In the genomic region with DNA sequence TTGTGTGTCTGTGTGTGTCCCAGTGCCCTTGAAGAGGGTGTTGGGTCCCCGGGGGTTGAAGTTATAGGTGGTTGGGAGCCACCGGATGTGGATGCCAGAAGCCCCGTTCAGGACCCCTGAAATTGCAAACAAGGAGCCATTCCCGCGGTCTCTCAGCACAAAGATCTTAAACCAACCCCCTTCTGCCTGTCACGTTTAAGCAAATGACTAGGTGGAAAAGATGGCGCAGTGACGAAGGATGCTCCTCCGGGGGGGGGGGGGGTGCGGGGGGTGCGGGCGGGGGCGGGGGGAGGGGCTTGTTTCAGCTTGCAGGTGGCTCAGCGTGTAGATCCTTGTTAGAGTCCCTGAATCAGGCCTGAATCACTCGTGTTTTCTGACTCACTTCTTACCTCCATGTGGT, we compare ENCODE assay signal across 8 mouse cellular contexts. TPM values are rescaled to one million over a fixed set of nuclear protein-coding genes. Genes with fewer than 3 reads are reported as not detected.
DNase-seq lines count a peak whose midpoint lies in the region; ATAC-seq and TF ChIP-seq lines count a peak whose summit lies in the region.
"Had no signal": no experiment of that assay in that cellular context is flagged by ENCODE, and none has a peak within 500 bp of the region (broad histone marks: within the 10 kb centered on the region; RNA-seq: fewer than 3 reads in every experiment).

No protein-coding gene starts in this region.

- H3K4me3 ChIP-seq in ES-Bruce4 (ENCODE audit: low read depth, low read length): no peak overlapping the region
- peak overlapping the region; percentile 21 for H3K4me3 ChIP-seq in hindbrain, embryonic 16.5 days (ENCODE audit: low read length)
- peak overlapping the region; percentile 21 for H3K4me3 ChIP-seq in midbrain, embryonic 16.5 days (ENCODE audit: low read depth, low read length)
- H3K4me3 ChIP-seq: layer of hippocampus, adult 2 months had no signal

- no peaks in the 10 kb centered on the region for H3K9me3 ChIP-seq in ES-Bruce4 (replicated peaks; ENCODE audit: control insufficient read depth, insufficient read depth, low read length, poor library complexity, severe bottlenecking)
- H3K9me3 ChIP-seq in hindbrain, embryonic 16.5 days (ENCODE audit: control insufficient read depth, low read length): no peaks in the 10 kb centered on the region
- H3K9me3 ChIP-seq in midbrain, embryonic 16.5 days (replicated peaks; ENCODE audit: control insufficient read depth, low read length, poor library complexity, severe bottlenecking): no peaks in the 10 kb centered on the region

- TF ChIP-seq POLR2A in ES-Bruce4 (IDR thresholded peaks at IDR 0.05; ENCODE audit: insufficient read depth, low read length): no peak

- peak overlapping the region; percentile 18; the same call in 1 of the 2 replicates for H3K9ac ChIP-seq in ES-Bruce4 (ENCODE audit: low read depth, poor library complexity, severe bottlenecking)
- H3K9ac ChIP-seq in hindbrain, embryonic 16.5 days (ENCODE audit: low read depth, low read length): peak overlapping the region; percentile 31
- peak overlapping the region; percentile 16; the same call in 1 of the 2 replicates for H3K9ac ChIP-seq in midbrain, embryonic 16.5 days (ENCODE audit: low read depth, low read length)

- no peak for DNase-seq in gastrocnemius, postnatal 36 days
- DNase-seq in cerebellum, postnatal 14 days: no peak
- DNase-seq in layer of hippocampus, adult 18-20 months (ENCODE audit: low spot score in 2 of 2): no peak

- 0 out of 2 replicates have a peak overlapping the region, but pooled peaks have one; percentile 20 for H3K27ac ChIP-seq in ES-Bruce4 (ENCODE audit: insufficient read depth, low read length)
- no peak overlapping the region for H3K27ac ChIP-seq in hindbrain, embryonic 16.5 days (ENCODE audit: low read depth, low read length)
- no peak overlapping the region for H3K27ac ChIP-seq in midbrain, embryonic 16.5 days (ENCODE audit: low read length)
- H3K27ac ChIP-seq: layer of hippocampus, adult 2 months had no signal

- peak overlapping the region; percentile 49 for H3K4me2 ChIP-seq in hindbrain, embryonic 16.5 days (ENCODE audit: low read length)
- peak overlapping the region; percentile 38 for H3K4me2 ChIP-seq in midbrain, embryonic 16.5 days (ENCODE audit: low read length)

- TF ChIP-seq EP300 in ES-Bruce4 (IDR thresholded peaks at IDR 0.05; ENCODE audit: insufficient read depth, low read depth, low read length): no peak

- intact Hi-C loops in gastrocnemius, postnatal 36 days (cut with DNase I): no loop called here

- H3K36me3 ChIP-seq in ES-Bruce4 (ENCODE audit: control insufficient read depth, insufficient read depth, low read length, poor library complexity, severe bottlenecking): no peaks in the 10 kb centered on the region
- H3K36me3 ChIP-seq in hindbrain, embryonic 16.5 days (ENCODE audit: control insufficient read depth, insufficient read depth, low read length): no peaks in the 10 kb centered on the region
- H3K36me3 ChIP-seq in midbrain, embryonic 16.5 days (ENCODE audit: control insufficient read depth, insufficient read depth, low read length): no peaks in the 10 kb centered on the region

- 12% methylated on average over 12 of the region's 15 CpGs for WGBS in hindbrain, embryonic 16.5 days
- 12% methylated on average over 9 of the region's 15 CpGs for WGBS in midbrain, embryonic 16.5 days

- peak; percentile 40 for ATAC-seq in activated CD4-positive, CD25-positive, alpha-beta regulatory T cell, adult 4 months
- ATAC-seq in hindbrain, embryonic 16.5 days: no peak
- ATAC-seq in midbrain, embryonic 16.5 days: no peak

- H3K27me3 ChIP-seq in ES-Bruce4 (ENCODE audit: control insufficient read depth, insufficient read depth, low read length, poor library complexity, severe bottlenecking): no peaks in the 10 kb centered on the region
- no peaks in the 10 kb centered on the region for H3K27me3 ChIP-seq in hindbrain, embryonic 16.5 days (replicated peaks; ENCODE audit: control insufficient read depth, insufficient read depth, low read length)
- H3K27me3 ChIP-seq in midbrain, embryonic 16.5 days (ENCODE audit: control insufficient read depth, insufficient read depth, low read depth, low read length): no peaks in the 10 kb centered on the region

- TF ChIP-seq CTCF in ES-Bruce4 (IDR thresholded peaks at IDR 0.05; ENCODE audit: low read depth, low read length): no peak

- H3K4me1 ChIP-seq in ES-Bruce4 (ENCODE audit: control insufficient read depth, insufficient read depth, low read length): no peaks in the 10 kb centered on the region
- H3K4me1 ChIP-seq in hindbrain, embryonic 16.5 days (ENCODE audit: control insufficient read depth, insufficient read depth, low read depth, low read length): no peaks in the 10 kb centered on the region; the same call in 1 of the 2 replicates
- peaks cover 2% of the 10 kb centered on the region; the same call in 1 of the 2 replicates for H3K4me1 ChIP-seq in midbrain, embryonic 16.5 days (ENCODE audit: control insufficient read depth, insufficient read depth, low read length)

RNA-seq across cellular contexts. Expression of a gene that starts 17.9 kb away (rescaled TPM):
- 29.2 and 32.6 TPM in 2 replicates for polyA plus RNA-seq in ES-Bruce4 (2011; ENCODE audit: insufficient read depth, insufficient read length, low read depth, missing spikeins)
- polyA plus RNA-seq in activated CD4-positive, CD25-positive, alpha-beta regulatory T cell, adult 4 months (2017; shearing (Covaris generic)): 10 to 100 TPM in 1 of 2 experiments, 1 to 10 TPM in 1; 9.2 to 14.6 TPM
- polyA plus RNA-seq in hindbrain, embryonic 16.5 days (2015; fragmentation: Nextera tagmentation; extraction: Ambion mirVana): 22.0 and 29.0 TPM in 2 replicates
- polyA plus RNA-seq in midbrain, embryonic 16.5 days (2015; fragmentation: Nextera tagmentation; extraction: Ambion mirVana): 25.1 and 25.6 TPM in 2 replicates
- 10 to 100 TPM; 73.1 to 79.5 TPM for total RNA-seq in gastrocnemius, postnatal 36 days (2021)
- 10 to 100 TPM; 50.9 to 56.1 TPM for total RNA-seq in layer of hippocampus, adult 18-20 months (2021)

RNA-seq across cellular contexts. Expression of a gene that starts 39.0 kb away (rescaled TPM):
- polyA plus RNA-seq in ES-Bruce4 (2011; ENCODE audit: insufficient read depth, insufficient read length, low read depth, missing spikeins): 75.0 and 75.9 TPM in 2 replicates
- polyA plus RNA-seq in activated CD4-positive, CD25-positive, alpha-beta regulatory T cell, adult 4 months (2017; shearing (Covaris generic)): 10 to 100 TPM; 28.3 to 34.4 TPM
- 183 and 193 TPM in 2 replicates for polyA plus RNA-seq in hindbrain, embryonic 16.5 days (2015; fragmentation: Nextera tagmentation; extraction: Ambion mirVana)
- 177 and 196 TPM in 2 replicates for polyA plus RNA-seq in midbrain, embryonic 16.5 days (2015; fragmentation: Nextera tagmentation; extraction: Ambion mirVana)
- total RNA-seq in gastrocnemius, postnatal 36 days (2021): 10 to 100 TPM; 56.4 to 65.7 TPM
- 100 to 1,000 TPM; 184 to 203 TPM for total RNA-seq in layer of hippocampus, adult 18-20 months (2021)
